Mouse (Mus musculus) left cerebral cortex, postnatal 14 days (tissue): ENCODE measurements around the gene Ccer1. TPM values are rescaled to one million over a fixed set of nuclear protein-coding genes. Genes with fewer than 3 reads are reported as not detected.

Experiments used
- DNase-seq, 2 experiments: peaks; one replicate each; pipeline ENCODE4 v3.0.0; 2021 to 2022; ENCODE audit warnings: low spot score in 2 of 2, mixed read lengths in 1 of 2
- intact Hi-C: fragments of 180-260 bp; cut with DNase I; formaldehyde crosslinking; loops from one replicate; pipeline ENCODE4 v1.15.1; 2025
- long read RNA-seq, 2 experiments: library from polyadenylated mRNA; stranded (forward); transcript quantifications; one replicate each; pipeline ENCODE4 v2.0.0; 2021
- total RNA-seq, 2 experiments: library from RNA; stranded (reverse); gene quantifications; 2 replicates each; pipeline ENCODE4 v1.2.3; 2021

The Ccer1 gene
- total RNA-seq = not detected
- long read RNA-seq, experiment 1 = 0 reads
- long read RNA-seq, experiment 2 = 0 reads

DNA sequence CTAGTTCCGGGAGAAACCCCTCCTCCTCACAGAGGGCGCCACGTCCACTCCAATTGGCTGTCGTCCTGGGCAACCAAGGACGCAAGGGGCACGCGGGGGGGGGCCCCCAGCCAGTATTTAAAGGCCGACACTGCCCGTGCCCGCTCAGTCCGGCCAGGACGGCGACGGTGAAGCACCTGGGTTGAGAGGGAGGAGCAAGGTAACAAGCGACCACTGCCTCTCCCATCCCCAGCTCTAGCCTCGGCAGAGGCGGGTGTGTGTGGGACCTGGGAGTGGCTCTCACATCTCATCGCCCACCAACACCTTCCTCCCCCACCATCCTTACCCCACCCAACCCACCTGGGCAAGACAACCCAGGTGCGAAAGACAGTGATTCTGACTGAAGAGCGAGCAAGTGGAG lies at the start of gene Ccer1:
Gene Ccer1 (plus strand): TSS at position 147 of the 400 bp plus-strand sequence.
- intact Hi-C loops = no loop called here

DNA sequence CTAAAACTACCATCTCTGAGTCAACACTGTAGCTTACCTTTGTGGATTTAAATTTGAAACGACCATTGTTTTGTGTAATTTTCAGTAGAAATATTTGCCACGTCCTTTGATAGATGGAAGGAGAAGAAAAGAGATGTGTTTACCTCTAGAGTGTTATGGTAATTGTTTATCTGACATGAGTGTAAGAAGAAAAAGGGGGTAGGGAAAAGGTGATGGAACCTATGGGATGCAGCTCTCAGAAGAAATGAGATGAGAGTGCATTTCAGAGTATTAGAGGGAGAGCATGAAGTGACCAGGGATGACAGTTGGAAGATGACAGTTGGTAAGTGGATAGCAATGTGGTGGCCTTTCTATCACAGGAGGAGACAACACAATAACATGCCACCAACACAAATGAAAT lies 49.1 kb upstream of the Ccer1 start, which contains the start of gene Epyc:
Gene Epyc (plus strand): TSS at position 301 of the 400 bp plus-strand sequence.
- DNase-seq = no peak
- intact Hi-C loops = no loop called here

More for the DNA sequence above, at the start of gene Ccer1:
- DNase-seq = no peak

DNA sequence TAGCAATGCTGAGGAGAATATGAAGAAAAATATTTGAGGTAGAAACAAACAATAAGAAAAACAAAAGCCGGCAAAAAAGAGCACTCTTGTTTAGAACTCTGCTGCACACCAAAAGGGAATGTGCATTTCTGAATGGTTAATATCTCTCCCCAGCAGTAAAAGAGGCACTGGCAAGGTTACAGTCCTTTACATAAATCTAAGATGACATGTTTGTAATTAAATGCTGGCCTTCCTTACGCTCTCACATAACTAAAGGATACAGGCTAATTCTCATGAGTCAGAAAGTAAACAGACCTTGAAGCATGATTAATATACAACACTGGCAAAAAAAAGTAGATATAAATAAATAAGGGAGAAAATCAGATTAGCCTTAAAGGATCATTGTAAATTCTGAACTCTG lies 42.5 kb upstream of the Ccer1 start:
- DNase-seq = no peak
- intact Hi-C loops = no loop called here

DNA sequence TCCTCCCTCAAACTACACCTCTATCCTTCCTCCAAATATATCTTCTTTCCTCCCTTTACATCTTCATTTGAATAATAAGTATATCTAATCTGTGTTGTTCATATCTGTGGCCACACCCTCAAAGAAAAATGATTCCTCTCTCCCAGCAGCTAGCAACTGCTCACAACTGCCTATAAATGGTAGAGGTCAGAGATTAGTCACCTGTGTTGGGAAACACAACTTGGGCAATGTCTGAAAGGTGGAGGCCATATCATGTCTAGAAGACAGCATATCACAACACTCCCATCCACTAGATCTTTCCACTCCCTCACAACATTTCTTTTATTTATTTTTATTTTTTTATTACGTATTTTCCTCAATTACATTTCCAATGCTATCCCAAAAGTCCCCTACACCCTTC lies 33.4 kb upstream of the Ccer1 start:
- intact Hi-C loops = no loop called here
- DNase-seq = no peak

DNA sequence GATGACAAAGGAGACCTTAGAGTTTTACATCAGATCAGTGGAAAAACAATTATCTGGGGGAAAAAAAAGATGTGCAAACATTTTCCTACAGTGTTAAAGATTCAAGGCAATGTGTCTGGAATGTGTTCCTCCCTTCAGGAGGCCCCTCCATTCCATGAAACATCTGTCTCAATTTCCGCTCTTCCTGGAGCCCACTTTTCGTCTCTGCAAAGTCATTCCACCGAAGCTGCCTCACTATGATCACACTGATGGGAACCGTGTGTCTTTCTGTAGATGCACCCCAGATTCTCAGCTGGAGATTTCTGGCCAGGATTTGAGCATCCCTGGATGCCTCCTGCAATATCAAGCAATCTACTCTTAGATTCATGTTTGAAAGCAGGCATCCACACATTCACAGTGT lies 24.2 kb upstream of the Ccer1 start:
- DNase-seq = no peak
- intact Hi-C loops = no loop called here

DNA sequence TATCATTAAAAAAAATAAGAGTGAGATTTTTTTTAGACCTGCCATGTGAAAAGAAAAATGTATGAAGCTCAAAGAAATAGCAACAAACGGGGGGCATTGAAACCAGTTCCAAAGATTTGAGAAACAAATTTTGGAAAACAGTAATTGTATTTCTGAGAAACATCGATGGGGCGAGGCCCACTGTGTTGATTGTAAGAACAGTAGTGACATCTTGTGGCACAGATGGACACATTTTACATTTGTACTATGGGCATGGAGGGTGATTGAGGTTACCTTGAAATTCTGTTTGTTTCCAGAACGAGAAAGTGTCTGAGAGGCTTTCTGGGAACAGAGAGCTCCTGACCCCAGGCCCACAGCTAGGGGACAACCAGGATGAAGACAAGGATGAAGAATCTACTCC lies 22.7 kb upstream of the Ccer1 start:
- DNase-seq = peak; percentile 23 to 25
- intact Hi-C loops = loop anchor here (2.0 to 5.0 kb wide), 2 partner anchors 293 to 323 kb away; no protein-coding TSS in a partner anchor

DNA sequence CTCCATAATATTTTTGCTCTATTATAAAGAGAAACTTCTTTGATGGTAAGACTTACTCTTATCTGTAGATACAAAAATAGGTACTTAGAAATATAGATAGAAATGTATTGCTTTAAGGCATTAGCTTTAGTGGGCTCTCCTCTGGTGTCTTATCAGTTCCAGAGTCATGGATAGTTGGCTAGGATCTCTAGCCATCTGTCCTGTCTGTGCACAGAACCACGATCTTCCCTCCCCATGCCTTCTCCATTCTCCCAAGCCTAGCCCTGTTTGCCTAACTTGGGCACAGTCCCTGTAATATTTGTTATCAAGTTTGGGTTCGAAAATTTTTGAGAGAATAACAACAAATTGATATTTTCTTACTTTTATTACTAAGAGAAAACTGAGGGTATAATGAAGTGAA lies 19.6 kb upstream of the Ccer1 start:
- no peak for DNase-seq
- intact Hi-C loops = loop anchor here (5.0 kb wide), 1 partner anchor 326 kb away; no protein-coding TSS in a partner anchor

DNA sequence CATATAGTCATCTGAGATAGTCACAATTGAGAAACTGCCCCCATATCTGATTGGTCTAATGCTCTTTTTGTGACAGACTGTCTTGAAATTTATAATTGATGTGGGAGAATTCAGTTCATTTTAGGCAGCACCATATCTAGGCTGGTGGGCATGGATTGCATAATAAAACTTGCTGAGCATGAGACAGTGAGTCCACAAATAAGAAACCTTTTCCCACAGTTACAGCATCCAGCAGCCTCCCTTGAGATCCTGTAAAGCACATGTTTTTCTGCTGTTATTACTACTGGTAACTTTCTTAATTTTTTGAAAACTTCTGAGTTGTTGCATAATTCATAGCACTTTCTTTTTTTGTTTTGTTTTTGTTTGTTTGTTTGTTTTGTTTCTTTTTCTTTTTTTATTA lies 9.9 kb upstream of the Ccer1 start:
- no peak for DNase-seq
- intact Hi-C loops = loop anchor here (10.0 kb wide), 1 partner anchor 1548 kb away; the partner anchor contains the start of gene Gm5426

DNA sequence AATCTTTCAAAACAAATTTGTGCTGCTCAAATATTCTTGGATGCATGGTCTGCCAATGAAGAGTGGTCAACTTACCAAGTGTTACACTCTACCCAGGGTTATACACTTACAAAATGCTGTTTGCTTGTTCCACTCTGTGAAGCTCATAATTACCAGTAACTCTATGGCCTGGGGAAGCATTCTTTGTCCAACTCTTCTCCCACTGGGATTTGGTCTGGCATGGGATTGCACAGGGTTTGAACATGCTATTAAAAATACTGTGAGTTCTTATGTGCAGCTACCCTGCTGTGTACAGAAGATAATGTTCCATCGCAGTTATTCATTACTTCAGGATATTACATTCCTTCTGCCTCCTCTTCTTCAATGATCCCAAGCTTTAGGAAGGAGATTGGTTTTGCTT lies 5.7 kb upstream of the Ccer1 start:
- DNase-seq = no peak
- intact Hi-C loops = loop anchor here (5.0 to 10.0 kb wide), 2 partner anchors 310 to 1552 kb away; partner anchors contain the start of gene Gm5426

DNA sequence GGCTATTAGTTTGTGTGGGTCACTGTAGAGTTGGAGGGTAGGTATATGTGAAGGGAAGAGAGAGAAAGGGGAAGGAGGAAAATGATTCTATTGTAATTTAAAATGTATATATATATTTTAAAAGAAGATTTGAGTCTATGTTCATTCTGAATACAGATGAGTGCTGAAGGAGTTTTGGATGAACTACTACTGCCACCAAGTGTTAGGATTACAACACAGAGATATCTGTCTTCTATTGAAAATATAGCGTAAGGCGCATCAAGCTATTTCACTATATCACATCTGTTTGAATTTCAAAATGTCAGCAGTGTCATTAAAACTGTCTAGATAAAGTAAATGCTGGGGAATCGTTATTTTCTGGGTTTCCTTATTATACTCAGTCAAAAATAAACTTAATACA lies 3.4 kb upstream of the Ccer1 start:
- intact Hi-C loops = loop anchor here (2.0 to 10.0 kb wide), 3 partner anchors 312 to 1555 kb away; partner anchors contain the start of gene Gm5426
- peak in 1 of 2 experiments; percentile 29 for DNase-seq

DNA sequence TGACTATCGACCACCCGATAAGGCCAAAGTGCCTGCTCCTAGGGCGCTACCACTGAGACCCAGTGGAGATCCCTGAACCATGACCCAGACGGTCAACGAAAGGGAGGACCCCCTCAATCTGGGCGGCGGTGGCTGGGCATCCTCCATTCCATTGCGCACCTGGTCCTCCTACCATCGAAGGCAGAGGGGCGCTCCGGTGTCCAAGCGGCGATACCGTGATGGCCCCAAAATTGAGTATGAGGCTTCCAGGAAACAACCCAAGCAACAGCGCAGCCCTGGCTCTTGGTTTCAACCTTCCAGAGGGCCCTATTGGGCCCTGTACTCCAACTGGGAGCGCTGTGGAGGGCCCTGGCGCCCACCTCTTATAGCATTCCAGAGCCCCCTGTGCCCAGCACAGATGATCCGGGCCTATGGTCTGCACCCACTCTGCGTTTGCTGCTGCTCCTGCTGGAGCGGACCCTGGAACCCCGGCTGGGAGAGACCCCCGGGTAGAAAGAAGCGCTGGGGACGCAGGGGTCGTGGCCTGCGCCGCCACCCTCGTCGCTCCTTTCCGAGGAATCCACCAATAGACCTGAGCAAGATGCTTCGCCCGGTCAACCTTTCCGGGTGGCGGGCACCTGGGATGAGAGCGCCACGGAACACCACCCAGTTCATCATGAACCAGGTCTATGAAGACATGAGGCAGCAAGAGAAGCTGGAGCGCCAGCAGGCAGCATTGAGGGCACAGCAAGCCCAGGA lies 708 bp downstream of the Ccer1 start:
- no peak for DNase-seq
- intact Hi-C loops = no loop called here

DNA sequence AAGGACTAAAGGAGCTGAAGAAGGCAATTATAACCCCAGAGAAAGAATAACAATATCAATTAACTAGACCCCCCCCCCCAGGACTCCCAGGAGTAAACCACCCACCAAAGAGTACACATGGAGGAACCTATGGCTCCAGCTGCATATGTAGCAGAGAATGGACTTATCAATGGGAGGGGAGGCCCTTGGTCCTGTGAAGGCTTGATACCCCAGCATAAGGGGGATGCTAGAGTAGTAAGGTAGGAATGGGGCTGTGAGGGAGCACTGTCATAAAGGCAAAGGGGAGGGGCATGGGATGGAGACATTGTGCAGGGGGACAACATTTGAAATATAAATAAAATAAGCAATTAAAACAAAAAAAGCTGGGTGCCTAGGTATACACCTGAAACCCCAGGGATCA lies 9.5 kb downstream of the Ccer1 start:
- intact Hi-C loops = no loop called here
- no peak for DNase-seq

DNA sequence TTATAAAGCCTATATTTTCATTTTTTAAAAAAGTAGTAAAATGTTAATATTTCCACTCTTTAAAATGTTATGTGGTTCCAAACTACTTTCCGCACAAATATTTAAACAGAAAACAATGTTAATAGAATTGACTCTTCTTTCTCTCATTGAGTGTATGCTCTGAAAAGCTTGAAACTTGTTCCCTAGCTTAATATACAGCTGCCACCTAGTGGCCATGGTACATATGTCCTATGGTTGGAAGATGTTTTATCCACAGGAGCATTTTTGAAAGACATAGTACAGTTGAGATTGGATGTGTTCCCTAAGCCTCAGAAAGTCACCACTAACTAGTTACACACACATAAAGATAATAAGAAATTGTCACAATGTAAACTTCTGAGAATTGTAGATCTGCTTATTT lies 11.7 kb downstream of the Ccer1 start:
- intact Hi-C loops = no loop called here
- peak; percentile 48 for DNase-seq

DNA sequence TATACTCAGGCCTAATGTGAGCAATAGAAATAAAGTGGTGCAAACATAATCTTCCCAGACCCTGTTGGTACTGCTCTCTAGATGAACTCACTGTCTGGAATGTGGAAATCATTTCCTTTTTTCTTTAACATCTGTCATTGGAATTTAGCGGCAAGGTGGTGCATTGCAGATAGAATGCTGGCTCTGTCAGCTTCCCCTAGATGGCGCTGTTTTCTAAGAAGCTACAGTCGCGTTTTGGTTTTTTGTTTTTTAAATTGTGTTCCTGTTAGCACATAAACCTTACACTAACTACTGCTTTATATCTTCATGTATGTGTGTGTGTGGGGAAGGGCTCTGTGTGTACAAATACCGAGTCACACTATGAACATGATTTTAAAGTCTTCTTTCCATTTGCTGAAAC lies 19.8 kb downstream of the Ccer1 start:
- peak; percentile 26 to 52 for DNase-seq
- intact Hi-C loops = loop anchor here (5.0 to 10.0 kb wide), 2 partner anchors 912 to 1375 kb away; no protein-coding TSS in a partner anchor

DNA sequence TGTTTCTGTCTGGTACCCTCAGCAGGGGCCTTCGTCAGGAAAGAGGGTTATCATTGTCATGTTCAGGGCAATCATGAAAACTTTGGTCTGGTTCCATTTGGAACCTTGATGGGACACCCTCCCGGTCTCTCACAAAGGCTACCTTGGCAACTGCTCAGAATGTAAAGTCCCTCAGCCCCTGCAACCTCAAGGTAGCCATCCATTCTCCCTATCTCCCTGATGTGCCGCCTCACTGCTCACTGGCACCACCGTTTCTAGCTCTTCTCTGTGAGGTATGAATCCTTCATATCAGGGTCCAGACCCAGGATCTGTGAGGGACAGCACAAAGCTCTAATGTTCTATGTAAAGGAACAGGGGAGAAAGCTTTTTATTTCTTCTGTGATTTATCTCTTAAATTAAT lies 21.7 kb downstream of the Ccer1 start:
- intact Hi-C loops = loop anchor here (5.0 to 10.0 kb wide), 2 partner anchors 910 to 1373 kb away; no protein-coding TSS in a partner anchor
- no peak for DNase-seq

DNA sequence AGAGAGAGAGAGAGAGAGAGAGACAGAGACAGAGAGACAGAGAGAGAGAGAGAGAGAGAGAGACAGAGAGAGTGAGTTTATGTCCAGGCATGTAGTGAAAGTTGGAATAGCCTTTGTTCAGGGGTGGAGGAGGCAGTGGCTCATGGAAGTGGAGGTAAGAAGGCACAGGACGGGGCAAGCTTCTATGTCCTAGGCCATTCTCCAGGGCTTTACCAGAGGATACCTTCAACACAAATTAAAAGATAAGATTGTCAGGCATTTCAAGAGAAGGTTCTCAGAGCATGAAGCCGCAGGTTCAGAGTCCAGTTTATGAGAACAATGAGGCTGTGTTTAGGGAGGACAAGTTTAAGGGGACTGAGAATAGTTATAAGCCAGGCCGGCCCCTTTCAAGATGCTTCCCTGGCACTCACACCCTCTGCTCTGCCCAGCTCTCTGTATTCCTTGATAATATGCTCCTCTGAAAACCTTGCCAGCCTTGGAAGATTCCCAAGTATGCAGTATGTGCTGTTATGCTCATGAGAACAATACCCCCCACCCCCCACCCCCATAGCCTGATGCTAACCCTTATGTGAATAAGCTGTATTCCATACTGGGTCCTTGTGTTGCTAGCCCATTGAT lies 22.5 kb downstream of the Ccer1 start:
- DNase-seq = no peak
- intact Hi-C loops = loop anchor here (5.0 to 10.0 kb wide), 2 partner anchors 909 to 1197 kb away; partner anchors contain the start of gene Atp2b1

DNA sequence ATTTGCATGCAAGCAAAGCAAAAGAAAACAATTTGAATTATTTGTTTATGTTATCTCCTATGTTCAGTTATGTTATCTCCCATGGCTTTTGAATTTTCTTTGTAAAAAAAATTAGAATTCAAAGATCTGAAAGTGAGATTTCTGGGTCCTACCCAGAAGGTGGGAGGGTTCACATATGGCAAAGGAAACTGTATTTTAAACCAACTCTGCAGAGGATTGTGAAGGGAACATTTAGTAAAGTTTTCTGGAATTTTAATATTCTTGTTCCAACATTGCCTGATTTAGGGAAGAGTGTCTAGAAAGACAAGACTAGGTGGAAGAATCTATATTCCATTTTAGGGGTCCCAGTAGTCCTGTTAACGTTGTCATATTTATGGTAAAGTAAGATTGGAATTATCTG lies 24.4 kb downstream of the Ccer1 start:
- DNase-seq = no peak
- intact Hi-C loops = loop anchor here (5.0 to 10.0 kb wide), 2 partner anchors 908 to 1195 kb away; partner anchors contain the start of gene Atp2b1

DNA sequence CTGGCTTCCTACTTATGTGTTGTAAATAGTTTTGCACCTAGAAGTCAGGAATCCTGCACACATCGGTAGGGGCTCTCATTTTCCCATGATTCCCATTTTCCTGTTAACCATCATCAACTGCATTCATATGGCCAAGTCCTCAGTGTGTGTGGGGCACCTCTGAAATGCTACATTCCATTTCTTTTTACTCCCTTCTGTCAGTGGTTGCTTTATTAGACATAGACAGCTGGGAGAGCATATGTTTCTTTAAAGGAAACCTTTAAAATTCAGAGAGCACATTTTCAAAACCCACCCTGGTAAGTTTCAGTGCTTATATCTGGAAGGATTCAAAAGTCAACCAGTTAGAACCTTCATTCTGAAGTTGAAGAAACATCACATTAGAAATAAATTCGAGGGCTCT lies 25.2 kb downstream of the Ccer1 start:
- DNase-seq = peak in 1 of 2 experiments; percentile 15
- intact Hi-C loops = loop anchor here (5.0 to 10.0 kb wide), 2 partner anchors 907 to 1194 kb away; partner anchors contain the start of gene Atp2b1

DNA sequence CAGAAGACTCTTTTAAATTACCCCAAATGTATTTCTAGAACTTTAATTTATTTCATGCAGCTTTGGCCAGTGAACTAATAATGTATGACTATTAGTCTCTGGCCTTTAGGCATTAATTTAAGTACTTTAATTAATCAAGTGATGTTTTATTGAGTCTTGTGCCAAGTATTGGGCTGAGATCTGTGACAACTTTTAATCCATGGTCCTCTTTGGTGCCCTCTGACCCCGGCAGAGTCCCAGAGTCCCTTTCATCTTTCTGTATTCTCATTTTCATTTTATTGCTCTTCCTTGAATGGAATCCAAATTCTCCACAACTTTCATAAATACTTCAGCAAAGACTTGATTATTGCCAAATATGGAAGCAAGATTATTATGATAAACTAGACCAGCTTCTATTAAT lies 27.8 kb downstream of the Ccer1 start:
- no peak for DNase-seq
- intact Hi-C loops = no loop called here

DNA sequence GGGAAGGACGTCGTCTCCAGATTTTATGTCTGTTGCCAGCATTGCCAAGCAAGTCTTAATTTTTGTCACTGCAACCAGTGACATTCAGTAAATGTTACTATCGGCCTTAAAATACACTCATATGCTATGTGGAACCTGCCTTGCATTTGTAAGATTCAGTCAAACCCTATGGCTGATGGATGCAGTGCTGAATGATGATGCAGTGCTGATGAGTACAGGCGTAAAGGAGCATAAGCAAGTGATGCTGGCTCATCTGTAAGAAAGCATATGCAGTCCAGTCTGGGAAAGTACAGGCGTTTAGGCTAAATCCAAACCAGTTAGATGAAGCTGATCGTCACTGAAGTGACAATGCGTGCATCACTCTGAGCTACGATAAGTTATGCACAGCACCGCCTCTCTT lies 29.9 kb downstream of the Ccer1 start:
- intact Hi-C loops = no loop called here
- no peak for DNase-seq
